ENCODE assay signal across 27 mouse cellular contexts in the genomic region with DNA sequence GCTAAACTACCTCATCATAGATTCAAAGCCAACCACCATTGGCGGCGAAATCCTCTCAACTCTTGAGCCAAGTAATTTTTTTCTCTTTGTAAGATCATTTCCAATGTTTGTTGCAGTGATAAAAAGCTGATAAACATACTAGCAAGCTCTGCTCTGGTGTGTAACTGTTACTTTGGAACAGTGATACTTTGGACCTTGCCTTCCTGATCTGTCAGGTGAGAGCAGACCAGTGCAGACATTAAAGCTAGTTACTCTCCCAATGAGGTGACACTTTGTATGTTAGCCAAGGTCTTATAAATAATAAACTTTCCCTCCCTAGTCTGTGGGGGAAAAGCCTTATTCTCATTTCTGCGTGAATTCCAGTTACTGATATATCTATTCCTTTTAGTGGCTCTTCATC. TPM values are rescaled to one million over a fixed set of nuclear protein-coding genes. Genes with fewer than 3 reads are reported as not detected.
DNase-seq lines count a peak whose midpoint lies in the region; ATAC-seq and TF ChIP-seq lines count a peak whose summit lies in the region.
"Had no signal": no experiment of that assay in that cellular context is flagged by ENCODE, and none has a peak within 500 bp of the region (broad histone marks: within the 10 kb centered on the region; RNA-seq: fewer than 3 reads in every experiment).

No protein-coding gene starts in this region.

- no peak overlapping the region for H3K27ac ChIP-seq in kidney, embryonic 14.5 days (ENCODE audit: low read depth, low read length)
- no peak overlapping the region for H3K27ac ChIP-seq in liver, embryonic 16.5 days (ENCODE audit: low read length)
- no peak overlapping the region for H3K27ac ChIP-seq in liver, embryonic 11.5 days (ENCODE audit: low read depth, low read length)
- peak overlapping the region; percentile 62; the same call in 1 of the 2 replicates for H3K27ac ChIP-seq in intestine, postnatal 0 days (ENCODE audit: low read depth, low read length)
- H3K27ac ChIP-seq: embryonic facial prominence, embryonic 10.5 days; embryonic facial prominence, embryonic 13.5 days; forebrain, embryonic 12.5 days; forebrain, embryonic 15.5 days; heart, embryonic 15.5 days; hindbrain, embryonic 10.5 days; hindbrain, embryonic 13.5 days had no signal

- ATAC-seq in kidney, embryonic 14.5 days (ENCODE audit: low FRiP score, low TSS enrichment) = no peak
- peak; percentile 40; the same call in 1 of the 2 replicates for ATAC-seq in liver, embryonic 16.5 days (ENCODE audit: low read depth)
- ATAC-seq in liver, embryonic 11.5 days (replicated peaks; ENCODE audit: low FRiP score) = no peak
- peak; percentile 71 for ATAC-seq in intestine, postnatal 0 days
- ATAC-seq: CD4-positive, CD25-positive, alpha-beta regulatory T cell, adult 4 months; forebrain, embryonic 15.5 days had no signal

- no peak overlapping the region for H3K4me2 ChIP-seq in kidney, embryonic 14.5 days (replicated peaks; ENCODE audit: low read depth, low read length)
- H3K4me2 ChIP-seq in liver, embryonic 16.5 days (ENCODE audit: low read depth, low read length) = no peak overlapping the region
- H3K4me2 ChIP-seq in liver, embryonic 11.5 days = no peak overlapping the region
- no peak overlapping the region for H3K4me2 ChIP-seq in intestine, postnatal 0 days (replicated peaks; ENCODE audit: low read depth)
- H3K4me2 ChIP-seq: embryonic facial prominence, embryonic 13.5 days; forebrain, embryonic 12.5 days; forebrain, embryonic 15.5 days; heart, embryonic 12.5 days; heart, embryonic 15.5 days; hindbrain, embryonic 13.5 days had no signal

- no peak for TF ChIP-seq CTCF in intestine, postnatal 0 days (IDR thresholded peaks at IDR 0.05; ENCODE audit: low read depth)

- no peak overlapping the region for H3K4me3 ChIP-seq in kidney, embryonic 14.5 days (ENCODE audit: low read length)
- no peak overlapping the region for H3K4me3 ChIP-seq in liver, embryonic 16.5 days (ENCODE audit: low read depth, low read length)
- H3K4me3 ChIP-seq in liver, embryonic 11.5 days (ENCODE audit: low read depth, low read length) = no peak overlapping the region
- H3K4me3 ChIP-seq in intestine, postnatal 0 days (ENCODE audit: low read depth, low read length) = no peak overlapping the region
- H3K4me3 ChIP-seq: embryonic facial prominence, embryonic 10.5 days; embryonic facial prominence, embryonic 13.5 days; erythroblast, embryonic 14.5 days; forebrain, embryonic 12.5 days; forebrain, embryonic 15.5 days; heart, embryonic 12.5 days; heart, embryonic 15.5 days; hindbrain, embryonic 10.5 days; hindbrain, embryonic 13.5 days had no signal

- WGBS in kidney, embryonic 14.5 days = 74% methylated on average over 3 of the region's 3 CpGs
- 54% methylated on average over 3 of the region's 3 CpGs for WGBS in liver, embryonic 16.5 days (ENCODE audit: insufficient replicate concordance)
- 88% methylated on average over 3 of the region's 3 CpGs for WGBS in liver, embryonic 11.5 days
- 36% methylated on average over 3 of the region's 3 CpGs for WGBS in intestine, postnatal 0 days

- H3K36me3 ChIP-seq in kidney, embryonic 14.5 days (ENCODE audit: control insufficient read depth, insufficient read depth, low read length) = no peaks in the 10 kb centered on the region
- no peaks in the 10 kb centered on the region for H3K36me3 ChIP-seq in liver, embryonic 16.5 days (ENCODE audit: control insufficient read depth, insufficient read depth)
- no peaks in the 10 kb centered on the region for H3K36me3 ChIP-seq in liver, embryonic 11.5 days (ENCODE audit: control insufficient read depth, insufficient read depth, low read length)
- no peaks in the 10 kb centered on the region for H3K36me3 ChIP-seq in intestine, postnatal 0 days (ENCODE audit: control insufficient read depth, insufficient read depth)
- H3K36me3 ChIP-seq: embryonic facial prominence, embryonic 10.5 days; embryonic facial prominence, embryonic 13.5 days; forebrain, embryonic 12.5 days; forebrain, embryonic 15.5 days; heart, embryonic 12.5 days; heart, embryonic 15.5 days; hindbrain, embryonic 10.5 days; hindbrain, embryonic 13.5 days had no signal

- H3K27me3 ChIP-seq in kidney, embryonic 14.5 days (ENCODE audit: control insufficient read depth, insufficient read depth, low read length) = no peaks in the 10 kb centered on the region
- H3K27me3 ChIP-seq in liver, embryonic 16.5 days (ENCODE audit: control insufficient read depth, insufficient read depth, low read depth, low read length) = no peaks in the 10 kb centered on the region
- H3K27me3 ChIP-seq in liver, embryonic 11.5 days (replicated peaks; ENCODE audit: control insufficient read depth, insufficient read depth, low read length) = no peaks in the 10 kb centered on the region
- no peaks in the 10 kb centered on the region for H3K27me3 ChIP-seq in intestine, postnatal 0 days (replicated peaks; ENCODE audit: control insufficient read depth, insufficient read depth, low read length)
- H3K27me3 ChIP-seq: embryonic facial prominence, embryonic 13.5 days; forebrain, embryonic 12.5 days; forebrain, embryonic 15.5 days; heart, embryonic 12.5 days; heart, embryonic 15.5 days; hindbrain, embryonic 13.5 days had no signal

- peak; percentile 75 for DNase-seq in kidney, adult 9 months
- DNase-seq in liver, embryonic 11.5 days (ENCODE audit: low spot score) = no peak
- DNase-seq in ovary, postnatal 10 days (ENCODE audit: low spot score) = no peak
- DNase-seq: adrenal gland, adult 2 months; adrenal gland, postnatal 25 days; cerebellum, adult 11-12 months; cerebellum, adult 8-10 months; cerebellum, postnatal 10 days; cerebellum, postnatal 36 days; embryo, embryonic 11 days; gastrocnemius, postnatal 25 days; heart, adult 18-20 months; heart, postnatal 10 days; heart, postnatal 36 days had no signal

- H3K9me3 ChIP-seq in kidney, embryonic 14.5 days (ENCODE audit: control insufficient read depth, low read length) = no peaks in the 10 kb centered on the region
- H3K9me3 ChIP-seq in liver, embryonic 16.5 days (replicated peaks; ENCODE audit: control insufficient read depth, low read length) = no peaks in the 10 kb centered on the region
- no peaks in the 10 kb centered on the region for H3K9me3 ChIP-seq in liver, embryonic 11.5 days (ENCODE audit: control insufficient read depth, low read length)
- no peaks in the 10 kb centered on the region for H3K9me3 ChIP-seq in intestine, postnatal 0 days (ENCODE audit: control insufficient read depth)
- H3K9me3 ChIP-seq: embryonic facial prominence, embryonic 10.5 days; embryonic facial prominence, embryonic 13.5 days; forebrain, embryonic 12.5 days; forebrain, embryonic 15.5 days; heart, embryonic 12.5 days; heart, embryonic 15.5 days; hindbrain, embryonic 10.5 days; hindbrain, embryonic 13.5 days had no signal

- H3K4me1 ChIP-seq in kidney, embryonic 14.5 days (ENCODE audit: control insufficient read depth, insufficient read depth, low read length) = no peaks in the 10 kb centered on the region
- no peaks in the 10 kb centered on the region for H3K4me1 ChIP-seq in liver, embryonic 16.5 days (ENCODE audit: control insufficient read depth, low read depth, low read length)
- no peaks in the 10 kb centered on the region; the same call in 1 of the 2 replicates for H3K4me1 ChIP-seq in liver, embryonic 11.5 days (replicated peaks; ENCODE audit: control insufficient read depth, insufficient read depth, low read length)
- H3K4me1 ChIP-seq in intestine, postnatal 0 days (replicated peaks; ENCODE audit: control insufficient read depth, insufficient read depth, low read length) = 0 out of 2 replicates have a peak, but pooled peaks cover 6% of the 10 kb centered on the region
- H3K4me1 ChIP-seq: embryonic facial prominence, embryonic 10.5 days; embryonic facial prominence, embryonic 13.5 days; forebrain, embryonic 12.5 days; forebrain, embryonic 15.5 days; heart, embryonic 12.5 days; heart, embryonic 15.5 days; hindbrain, embryonic 10.5 days; hindbrain, embryonic 13.5 days had no signal

- H3K9ac ChIP-seq in kidney, embryonic 14.5 days (ENCODE audit: low read depth, low read length) = no peak overlapping the region
- no peak overlapping the region for H3K9ac ChIP-seq in liver, embryonic 16.5 days (ENCODE audit: low read depth, low read length)
- H3K9ac ChIP-seq in liver, embryonic 11.5 days (ENCODE audit: low read depth, low read length) = no peak overlapping the region
- no peak overlapping the region for H3K9ac ChIP-seq in intestine, postnatal 0 days (ENCODE audit: low read depth, low read length)
- H3K9ac ChIP-seq: embryonic facial prominence, embryonic 13.5 days; forebrain, embryonic 12.5 days; forebrain, embryonic 15.5 days; heart, embryonic 12.5 days; heart, embryonic 15.5 days; hindbrain, embryonic 13.5 days had no signal

RNA-seq across cellular contexts. Expression of a gene that starts 18.1 kb away (rescaled TPM):
- polyA plus RNA-seq in kidney, embryonic 14.5 days (2014; fragmentation: Nextera tagmentation; extraction: Ambion mirVana) = 14.8 and 20.1 TPM in 2 replicates
- polyA plus RNA-seq in liver, embryonic 16.5 days (2015; fragmentation: Nextera tagmentation; extraction: Ambion mirVana) = 3.8 and 6.5 TPM in 2 replicates
- 13.6 and 13.7 TPM in 2 replicates for polyA plus RNA-seq in liver, embryonic 11.5 days (2014; fragmentation: Nextera tagmentation; extraction: Ambion mirVana)
- polyA plus RNA-seq in intestine, postnatal 0 days (2015; fragmentation: Nextera tagmentation; extraction: Ambion mirVana) = 44.2 and 45.3 TPM in 2 replicates

RNA-seq across cellular contexts. Expression of a gene that starts 35.2 kb away (rescaled TPM):
- 11.2 and 13.0 TPM in 2 replicates for polyA plus RNA-seq in kidney, embryonic 14.5 days (2014; fragmentation: Nextera tagmentation; extraction: Ambion mirVana)
- 5.2 and 5.9 TPM in 2 replicates for polyA plus RNA-seq in liver, embryonic 16.5 days (2015; fragmentation: Nextera tagmentation; extraction: Ambion mirVana)
- 9.4 and 10.0 TPM in 2 replicates for polyA plus RNA-seq in liver, embryonic 11.5 days (2014; fragmentation: Nextera tagmentation; extraction: Ambion mirVana)
- 12.2 and 12.8 TPM in 2 replicates for polyA plus RNA-seq in intestine, postnatal 0 days (2015; fragmentation: Nextera tagmentation; extraction: Ambion mirVana)

Comparison
In these comparisons a context has a peak if more than half of its experiments do, and no peak if none do; other contexts are left out.
1. ATAC-seq: peak in liver, embryonic 16.5 days (single experiment) and intestine, postnatal 0 days (single experiment); none in kidney, embryonic 14.5 days (single experiment) and liver, embryonic 11.5 days (single experiment).